Mouse (Mus musculus): ENCODE measurements around the gene Arnt.
"Not testable (repeated sequence)": the region's sequence is repeated elsewhere in the genome, so short reads cannot be mapped to it uniquely, and the experiment has no call there.

Gene Arnt

GRCm38 (mm10) chr3:95434136-95434982, at the start of gene Arnt:
Gene Arnt (plus strand): TSS chr3:95434388.
- DNase-seq = peak; percentile 80

- no peak for DNase-seq
Measured at GRCm38 (mm10) chr3:95385401-95386075, 48.6 kb upstream of the Arnt start.

- no peak for DNase-seq
Measured at GRCm38 (mm10) chr3:95394385-95394784, 39.8 kb upstream of the Arnt start.

GRCm38 (mm10) chr3:95402741-95403140, 31.4 kb upstream of the Arnt start, which contains the start of gene 4930558C23Rik:
Gene 4930558C23Rik (minus strand): TSS chr3:95402841.
- no peak for DNase-seq

- DNase-seq = no peak
Measured at GRCm38 (mm10) chr3:95407728-95408127, 26.5 kb upstream of the Arnt start.

GRCm38 (mm10) chr3:95408852-95409251, 25.3 kb upstream of the Arnt start:
- DNase-seq = no peak

GRCm38 (mm10) chr3:95412268-95412667, 21.9 kb upstream of the Arnt start:
- no peak for DNase-seq

- no peak for DNase-seq
Measured at GRCm38 (mm10) chr3:95417866-95418265, 16.3 kb upstream of the Arnt start.

GRCm38 (mm10) chr3:95426476-95426875, 7.7 kb upstream of the Arnt start:
- not testable (repeated sequence) for DNase-seq

- not testable (repeated sequence) for DNase-seq
Measured at GRCm38 (mm10) chr3:95427117-95427890, 6.9 kb upstream of the Arnt start.

GRCm38 (mm10) chr3:95427891-95428238, 6.3 kb upstream of the Arnt start:
- DNase-seq = not testable (repeated sequence)

GRCm38 (mm10) chr3:95428423-95428822, 5.8 kb upstream of the Arnt start:
- not testable (repeated sequence) for DNase-seq

- DNase-seq = no peak
Measured at GRCm38 (mm10) chr3:95433301-95433915, 780 bp upstream of the Arnt start.

- no peak for DNase-seq
Measured at GRCm38 (mm10) chr3:95434983-95435370, 789 bp downstream of the Arnt start.

GRCm38 (mm10) chr3:95435561-95435960, 1.4 kb downstream of the Arnt start:
- no peak for DNase-seq

- not testable (repeated sequence) for DNase-seq
Measured at GRCm38 (mm10) chr3:95438636-95439035, 4.4 kb downstream of the Arnt start.

- no peak for DNase-seq
Measured at GRCm38 (mm10) chr3:95439670-95440069, 5.5 kb downstream of the Arnt start.

- DNase-seq = no peak
Measured at GRCm38 (mm10) chr3:95442406-95443117, 8.4 kb downstream of the Arnt start.

GRCm38 (mm10) chr3:95445311-95445710, 11.1 kb downstream of the Arnt start:
- DNase-seq = no peak

GRCm38 (mm10) chr3:95450408-95450807, 16.2 kb downstream of the Arnt start:
- peak; percentile 22 for DNase-seq

- no peak for DNase-seq
Measured at GRCm38 (mm10) chr3:95450915-95451314, 16.7 kb downstream of the Arnt start.

- DNase-seq = no peak
Measured at GRCm38 (mm10) chr3:95456367-95456766, 22.2 kb downstream of the Arnt start.
